Mouse (Mus musculus): ENCODE data around the gene Ndufaf5. TPM values are rescaled to one million over a fixed set of nuclear protein-coding genes. Genes with fewer than 3 reads are reported as not detected.
A peak's percentile ranks its signal among the peaks of the same experiment; 100 is the strongest.

Gene Ndufaf5
- total and polyA plus RNA-seq, 3 experiments, result 17.1 to 21.1 TPM; not detected in 1

- TF ChIP-seq TAL1 (IDR thresholded peaks at IDR 0.05; ENCODE audit: low read length), result no peak
Measured at GRCm38 (mm10) chr2:140159186-140159730, 11.2 kb upstream of the Ndufaf5 start (continued).

GRCm38 (mm10) chr2:140163351-140163854 is 7.0 kb upstream of the Ndufaf5 start:
- no peak overlapping the region for H3K9ac ChIP-seq (ENCODE audit: control insufficient read depth, low read depth, low read length, poor library complexity, severe bottlenecking)
- DNase-seq (ENCODE audit: low read depth, low spot score), result peak; percentile 91
- no peak overlapping the region for H3K4me3 ChIP-seq (ENCODE audit: control insufficient read depth in 1 of 2, insufficient read depth in 1 of 2, low read depth in 2 of 2, low read length in 2 of 2)
- no peaks in the 10 kb centered on the region for H3K9me3 ChIP-seq (replicated peaks; ENCODE audit: insufficient read depth, low read length)
- no peaks in the 10 kb centered on the region for H3K27me3 ChIP-seq (ENCODE audit: control insufficient read depth in 1 of 2, insufficient read depth in 2 of 2, low read length in 2 of 2)
- peak overlapping the region; percentile 81 for H3K27ac ChIP-seq (ENCODE audit: control insufficient read depth, low read depth, low read length)
- peaks cover 10 to 22% of the 10 kb centered on the region in 2 experiments for H3K4me1 ChIP-seq (ENCODE audit: control insufficient read depth in 1 of 2, insufficient read depth in 2 of 2, low read length in 2 of 2)
- peaks cover 33 to 52% of the 10 kb centered on the region in 2 experiments for H3K36me3 ChIP-seq (ENCODE audit: control insufficient read depth in 1 of 2, insufficient read depth in 2 of 2, low read length in 2 of 2)
- peaks cover 21% of the 10 kb centered on the region for H3K79me2 ChIP-seq (ENCODE audit: control insufficient read depth, insufficient read depth, low read length, poor library complexity)
- TF ChIP-seq ZMIZ1 (IDR thresholded peaks at IDR 0.05; ENCODE audit: low read depth, low read length), result peak; percentile 46; the same call in 1 of the 2 replicates
- TF ChIP-seq TAL1 (IDR thresholded peaks at IDR 0.05; ENCODE audit: low read length), result peak; percentile 95
- peak; percentile 100 for TF ChIP-seq RCOR1 (IDR thresholded peaks at IDR 0.05; ENCODE audit: low read depth, low read length)
- TF ChIP-seq ZNF384 (IDR thresholded peaks at IDR 0.05; ENCODE audit: low read depth, low read length), result peak; percentile 78
- TF ChIP-seq CTCF (IDR thresholded peaks at IDR 0.05 in 2 of 3, conservative IDR thresholded peaks at IDR 0.05 in 1 of 3; ENCODE audit: control insufficient read depth in 1 of 3, insufficient read depth in 1 of 3, low read depth in 2 of 3, low read length in 3 of 3, poor library complexity in 1 of 3, severe bottlenecking in 1 of 3), result no peak
- peak; percentile 99 for TF ChIP-seq TCF12 (IDR thresholded peaks at IDR 0.05; ENCODE audit: low read depth, low read length)
- peak; percentile 54 for TF ChIP-seq MYB (IDR thresholded peaks at IDR 0.05; ENCODE audit: low read depth, low read length)
- TF ChIP-seq EP300 (IDR thresholded peaks at IDR 0.05; ENCODE audit: low read depth in 1 of 2, low read length in 2 of 2), result peak; percentile 97 to 98
- no peak for TF ChIP-seq POLR2AphosphoS2 (IDR thresholded peaks at IDR 0.05; ENCODE audit: low read length)
- TF ChIP-seq KAT2A (conservative IDR thresholded peaks at IDR 0.05; ENCODE audit: low read depth, low read length), result peak; percentile 42; the same call in 1 of the 2 replicates
- no peak for TF ChIP-seq ZKSCAN1 (IDR thresholded peaks at IDR 0.05; ENCODE audit: low read depth, low read length)
- peak; percentile 95 for TF ChIP-seq MXI1 (IDR thresholded peaks at IDR 0.05; ENCODE audit: low read depth, low read length)
- TF ChIP-seq RAD21 (IDR thresholded peaks at IDR 0.05; ENCODE audit: low read depth, low read length), result no peak
- peak; percentile 91 for TF ChIP-seq MYC (IDR thresholded peaks at IDR 0.05; ENCODE audit: low read depth, low read length)
- TF ChIP-seq TBP (IDR thresholded peaks at IDR 0.05; ENCODE audit: low read depth, low read length), result 0 out of 2 replicates have a peak, but pooled peaks have one; percentile 28
- no peak for TF ChIP-seq POLR2AphosphoS5 (IDR thresholded peaks at IDR 0.05; ENCODE audit: borderline replicate concordance, low read depth, low read length)
- no peak for TF ChIP-seq USF1 (IDR thresholded peaks at IDR 0.05; ENCODE audit: low read depth, low read length)
- TF ChIP-seq JUND (IDR thresholded peaks at IDR 0.05; ENCODE audit: low read depth, low read length), result no peak
- TF ChIP-seq E2F4 (IDR thresholded peaks at IDR 0.05; ENCODE audit: borderline replicate concordance, low read depth, low read length), result no peak
- TF ChIP-seq POLR2A (IDR thresholded peaks at IDR 0.05; ENCODE audit: control insufficient read depth in 1 of 2, insufficient read depth in 1 of 2, low read depth in 1 of 2, low read length in 2 of 2, poor library complexity in 1 of 2), result no peak
- TF ChIP-seq HCFC1 (IDR thresholded peaks at IDR 0.05; ENCODE audit: low read depth, low read length), result no peak
- no peak for TF ChIP-seq USF2 (IDR thresholded peaks at IDR 0.05; ENCODE audit: borderline replicate concordance in 1 of 2, insufficient read depth in 1 of 2, low read depth in 1 of 2, low read length in 2 of 2)
- peak; percentile 100 for TF ChIP-seq GATA1 (IDR thresholded peaks at IDR 0.05; ENCODE audit: low read depth, low read length)
- peak; percentile 87; the same call in 1 of the 2 replicates for TF ChIP-seq MEF2A (IDR thresholded peaks at IDR 0.05; ENCODE audit: extremely low read depth, insufficient replicate concordance, low read depth, low read length, poor library complexity, severe bottlenecking)
- peak; percentile 80 for TF ChIP-seq MAFK (IDR thresholded peaks at IDR 0.05; ENCODE audit: borderline replicate concordance, low read depth, low read length)
- peak; percentile 94 for TF ChIP-seq ETS1 (IDR thresholded peaks at IDR 0.05; ENCODE audit: low read depth, low read length)
- peak; percentile 99 for TF ChIP-seq BHLHE40 (IDR thresholded peaks at IDR 0.05; ENCODE audit: borderline replicate concordance, low read depth, low read length)
- TF ChIP-seq CHD2 (IDR thresholded peaks at IDR 0.05; ENCODE audit: low read length), result no peak
- TF ChIP-seq CHD1 (IDR thresholded peaks at IDR 0.05; ENCODE audit: low read depth, low read length), result no peak
- TF ChIP-seq SIN3A (IDR thresholded peaks at IDR 0.05; ENCODE audit: low read length), result peak; percentile 79
- TF ChIP-seq ZC3H11A (IDR thresholded peaks at IDR 0.05; ENCODE audit: low read depth, low read length), result peak; percentile 2; the same call in 1 of the 2 replicates
- TF ChIP-seq MAX (IDR thresholded peaks at IDR 0.05; ENCODE audit: low read length), result peak; percentile 86
- no peak for TF ChIP-seq ELF1 (IDR thresholded peaks at IDR 0.05; ENCODE audit: low read depth, low read length)
- no peak; the same call in 1 of the 2 replicates for TF ChIP-seq MAZ (IDR thresholded peaks at IDR 0.05; ENCODE audit: low read depth, low read length)
- no peak for TF ChIP-seq NELFE (IDR thresholded peaks at IDR 0.05; ENCODE audit: low read depth, low read length)

All from MEL (cell line).